Mouse (Mus musculus) stomach, postnatal 0 days (tissue): ENCODE measurements around the gene Rin2. TPM values are rescaled to one million over a fixed set of nuclear protein-coding genes. Genes with fewer than 3 reads are reported as not detected.

ENCODE experiments used
- ATAC-seq: fragments of 200-750 bp; cut with Nextera tagmentation; 2 replicates; pipeline ENCODE4 v1.8.0; 2017; ENCODE audit not compliant: low FRiP score, low TSS enrichment
- DNase-seq: peaks from one replicate; pipeline ENCODE4 v3.0.0-alpha.2; 2016; ENCODE audit warnings: low spot score
- H3K27ac ChIP-seq: fragments of 300-500 bp; sonication (generic); replicated peaks from 2 replicates; pipeline ENCODE4 v1.5.1; 2014; ENCODE audit warnings: mild to moderate bottlenecking, control low read depth
- H3K27me3 ChIP-seq: fragments of 300-500 bp; sonication (generic); 2 replicates; pipeline ENCODE4 v1.6.1; 2014; ENCODE audit warnings: low read length; ENCODE audit not compliant: control insufficient read depth, insufficient read depth
- H3K36me3 ChIP-seq: fragments of 300-500 bp; sonication (generic); 2 replicates; pipeline ENCODE4 v1.6.1; 2014; ENCODE audit warnings: low read length, mixed read lengths; ENCODE audit not compliant: control insufficient read depth, insufficient read depth
- H3K4me1 ChIP-seq: fragments of 300-500 bp; sonication (generic); replicated peaks from 2 replicates; pipeline ENCODE4 v1.6.1; 2014; ENCODE audit warnings: antibody characterized with exemption; ENCODE audit not compliant: control insufficient read depth, insufficient read depth
- H3K4me2 ChIP-seq: fragments of 300-500 bp; sonication (generic); replicated peaks from 2 replicates; pipeline ENCODE4 v1.6.1; 2014; ENCODE audit warnings: low read depth, mild to moderate bottlenecking, control low read depth, moderate library complexity
- H3K4me3 ChIP-seq: fragments of 300-500 bp; sonication (generic); 2 replicates; pipeline ENCODE4 v1.5.1; 2014; ENCODE audit warnings: low read depth, low read length, control low read depth
- H3K9ac ChIP-seq: fragments of 300-500 bp; sonication (generic); 2 replicates; pipeline ENCODE4 v1.6.1; 2014; ENCODE audit warnings: mild to moderate bottlenecking, low read length, control low read depth, mixed read lengths
- H3K9me3 ChIP-seq: fragments of 300-500 bp; sonication (generic); 2 replicates; pipeline ENCODE4 v1.6.1; 2016; ENCODE audit warnings: low read length; ENCODE audit not compliant: control insufficient read depth
- CTCF ChIP-seq: IDR thresholded peaks from 2 replicates; pipeline ENCODE4 v1.5.1; 2016; ENCODE audit warnings: antibody characterized with exemption, low read depth, mild to moderate bottlenecking, moderate library complexity
- EP300 ChIP-seq: optimal IDR thresholded peaks from 2 replicates; pipeline ENCODE3; 2016; ENCODE audit warnings: antibody characterized with exemption
- WGBS: fragments of 180-500 bp; shearing (Covaris S2); extraction: QIAGEN DNeasy Blood & Tissue Kit; methylation state at CpG from one replicate; pipeline ENCODE4 v1.1.7; 2014; 5-methylcytosine and 5-hydroxymethylcytosine counted together
- polyA plus RNA-seq: library from polyadenylated mRNA; unstranded; fragments of >200 nt; fragmentation: Nextera tagmentation; extraction: Ambion mirVana; gene quantifications from 2 replicates; pipeline ENCODE4 v1.2.1, GENCODE M21; 2015

Rin2 gene
- polyA plus RNA-seq, 1 experiment from 2014 or later = 22.2 TPM

GRCm38 (mm10) chr2:145701605-145702335, 26.8 kb downstream of the Rin2 start:
- Histone ChIP-seq H3K4me2 (no peak overlapping the region), H3K36me3 (no peaks in the 10 kb centered on the region), H3K27me3 (no peaks in the 10 kb centered on the region), H3K4me3 (no peak overlapping the region), H3K9me3 (no peaks in the 10 kb centered on the region), H3K4me1 (no peaks in the 10 kb centered on the region), H3K27ac (no peak overlapping the region), H3K9ac (no peak overlapping the region)
- ATAC-seq = no peak
- TF ChIP-seq EP300 (no peak), CTCF (no peak)
- DNase-seq = no peak
- 86% methylated on average over 12 of the region's 12 CpGs for WGBS

- 74% methylated on average over 7 of the region's 7 CpGs for WGBS
- ATAC-seq = no peak
Observed at GRCm38 (mm10) chr2:145704738-145705137, 29.7 kb downstream of the Rin2 start.

DNA sequence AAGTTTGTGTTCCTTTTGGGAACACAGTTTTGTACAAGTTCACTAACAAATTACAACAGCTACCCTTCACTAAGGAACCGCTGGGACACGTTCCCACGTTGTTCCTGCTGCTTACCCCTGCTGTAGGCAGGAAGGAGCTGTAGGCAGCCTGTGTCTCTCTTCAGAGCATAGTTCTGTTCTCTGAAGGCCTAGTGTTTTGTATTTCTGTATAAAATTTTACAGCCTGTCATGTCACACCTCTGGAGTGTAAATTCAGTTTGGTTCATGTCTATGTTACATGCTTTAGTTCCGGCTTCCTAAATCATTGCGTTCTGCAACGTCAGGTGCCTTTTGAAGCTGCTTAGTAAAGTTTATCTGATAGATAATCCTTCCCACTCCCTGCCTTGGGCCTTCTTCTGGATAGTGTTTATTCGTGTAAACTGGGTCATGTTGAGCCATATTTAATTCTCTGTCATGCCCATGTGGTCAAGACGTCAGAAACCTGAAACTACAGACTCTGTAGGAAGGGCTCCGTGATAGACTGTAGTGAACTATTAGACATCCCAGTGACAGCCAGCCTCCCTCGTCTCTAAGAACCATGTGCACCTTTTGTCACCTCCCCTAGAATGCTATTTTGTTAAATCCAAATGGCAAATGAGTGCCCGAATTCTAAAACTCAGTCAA, 34.8 kb downstream of the Rin2 start:
- no peaks in the 10 kb centered on the region for H3K36me3 ChIP-seq
- no peak overlapping the region for H3K4me2 ChIP-seq
- no peaks in the 10 kb centered on the region for H3K27me3 ChIP-seq
- H3K9me3 ChIP-seq = no peaks in the 10 kb centered on the region
- 50% methylated on average over 11 of the region's 11 CpGs for WGBS
- no peak for TF ChIP-seq CTCF
- DNase-seq (no peak), ATAC-seq (no peak)
- no peak overlapping the region for H3K4me3 ChIP-seq
- H3K4me1 ChIP-seq = no peaks in the 10 kb centered on the region
- H3K9ac ChIP-seq = no peak overlapping the region
- H3K27ac ChIP-seq = no peak overlapping the region

More at GRCm38 (mm10) chr2:145704738-145705137, 29.7 kb downstream of the Rin2 start:
- no peak for DNase-seq
- Histone ChIP-seq H3K9ac (no peak overlapping the region), H3K27me3 (no peaks in the 10 kb centered on the region), H3K27ac (no peak overlapping the region), H3K9me3 (no peaks in the 10 kb centered on the region), H3K4me2 (no peak overlapping the region), H3K36me3 (no peaks in the 10 kb centered on the region), H3K4me1 (no peaks in the 10 kb centered on the region), H3K4me3 (no peak overlapping the region)
- TF ChIP-seq EP300 (no peak), CTCF (no peak)

- H3K9ac ChIP-seq = no peak overlapping the region
- no peaks in the 10 kb centered on the region for H3K9me3 ChIP-seq
- no peak overlapping the region for H3K27ac ChIP-seq
- TF ChIP-seq CTCF = no peak
- TF ChIP-seq EP300 = no peak
- no peaks in the 10 kb centered on the region for H3K27me3 ChIP-seq
- no peak overlapping the region for H3K4me3 ChIP-seq
- no peaks in the 10 kb centered on the region for H3K4me1 ChIP-seq
- H3K36me3 ChIP-seq = no peaks in the 10 kb centered on the region
- no peak overlapping the region for H3K4me2 ChIP-seq
- ATAC-seq = no peak
- no peak for DNase-seq
- 60% methylated on average over 3 of the region's 3 CpGs for WGBS
Observed at GRCm38 (mm10) chr2:145711512-145711911, 36.5 kb downstream of the Rin2 start.

DNA sequence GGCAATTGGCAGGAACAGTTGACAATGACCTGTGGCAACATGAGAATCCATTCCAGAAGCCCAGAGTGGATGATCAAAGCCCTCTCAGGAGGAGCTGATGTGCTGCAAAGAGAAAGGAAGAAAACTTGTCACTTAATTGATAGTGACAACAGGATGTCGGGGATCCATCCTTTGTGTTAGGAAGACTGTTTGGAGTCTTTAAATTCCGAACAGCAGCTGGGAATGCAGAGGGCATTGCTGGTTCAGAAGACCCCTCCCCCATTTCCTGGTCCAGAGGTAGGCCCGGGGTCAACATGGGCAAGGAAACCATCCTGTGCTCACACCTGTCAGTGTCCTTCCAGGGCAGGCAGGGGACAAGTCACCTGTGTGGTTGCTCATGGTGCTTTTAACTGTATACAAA, 37.0 kb downstream of the Rin2 start:
- TF ChIP-seq CTCF (no peak), EP300 (no peak)
- Histone ChIP-seq H3K4me3 (no peak overlapping the region), H3K36me3 (no peaks in the 10 kb centered on the region), H3K9me3 (no peaks in the 10 kb centered on the region), H3K27ac (no peak overlapping the region), H3K4me1 (no peaks in the 10 kb centered on the region), H3K27me3 (no peaks in the 10 kb centered on the region), H3K9ac (no peak overlapping the region), H3K4me2 (no peak overlapping the region)
- DNase-seq (no peak), ATAC-seq (no peak)
- WGBS = 39% methylated on average over 3 of the region's 3 CpGs

DNA sequence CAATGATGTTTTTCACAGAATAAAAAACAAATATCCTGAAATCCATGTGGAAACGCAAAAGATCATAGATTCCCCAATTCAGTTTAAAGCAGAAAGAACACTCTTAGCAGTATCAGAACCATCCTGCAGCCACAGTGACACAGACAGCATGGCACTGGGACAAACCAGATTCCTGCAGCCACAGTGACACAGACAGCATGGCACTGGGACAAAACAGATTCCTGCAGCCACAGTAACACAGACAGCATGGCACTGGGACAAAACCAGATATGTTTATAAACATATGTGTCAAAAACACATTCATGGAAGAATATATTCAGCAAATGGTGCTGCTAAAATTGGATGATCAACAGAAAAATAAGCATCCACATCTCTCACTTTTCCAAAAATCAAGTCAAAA, 42.5 kb downstream of the Rin2 start:
- WGBS = 91% methylated on average over 1 of the region's 1 CpGs
- Histone ChIP-seq H3K27ac (no peak overlapping the region), H3K4me2 (no peak overlapping the region), H3K27me3 (no peaks in the 10 kb centered on the region), H3K4me3 (no peak overlapping the region), H3K9me3 (no peaks in the 10 kb centered on the region), H3K9ac (no peak overlapping the region), H3K36me3 (no peaks in the 10 kb centered on the region), H3K4me1 (no peaks in the 10 kb centered on the region)
- TF ChIP-seq EP300 (no peak), CTCF (no peak)
- ATAC-seq = no peak
- no peak for DNase-seq
